Mouse (Mus musculus): ENCODE results near the gene Sesn1. TPM values are rescaled to one million over a fixed set of nuclear protein-coding genes. Genes with fewer than 3 reads are reported as not detected.

The Sesn1 gene
- polyA plus RNA-seq, 1 experiment from 2014 or later: 38.6 TPM

- no peaks in the 10 kb centered on the region for H3K27me3 ChIP-seq
- no peak overlapping the region for H3K4me3 ChIP-seq (replicated peaks)
- H3K4me1 ChIP-seq (replicated peaks): no peaks in the 10 kb centered on the region
- H3K9ac ChIP-seq (replicated peaks): no peak overlapping the region
- no peak overlapping the region for H3K4me2 ChIP-seq
- ATAC-seq (ENCODE audit: insufficient number of reproducible peaks, insufficient read depth, low FRiP score, low TSS enrichment, low read depth): no peak
- H3K27ac ChIP-seq: no peak overlapping the region
- WGBS: 94% methylated on average over 14 of the region's 14 CpGs
- H3K9me3 ChIP-seq: no peaks in the 10 kb centered on the region
- H3K36me3 ChIP-seq: no peaks in the 10 kb centered on the region
Observed at GRCm38 (mm10) chr10:41952850-41953527, 143.3 kb downstream of the Sesn1 start.

- H3K27ac ChIP-seq: no peak overlapping the region
- no peaks in the 10 kb centered on the region for H3K9me3 ChIP-seq
- no peak overlapping the region for H3K4me3 ChIP-seq (replicated peaks)
- H3K9ac ChIP-seq (replicated peaks): no peak overlapping the region
- H3K4me1 ChIP-seq (replicated peaks): no peaks in the 10 kb centered on the region
- H3K4me2 ChIP-seq: no peak overlapping the region
- WGBS: 97% methylated on average over 5 of the region's 5 CpGs
- H3K27me3 ChIP-seq: no peaks in the 10 kb centered on the region
- ATAC-seq (ENCODE audit: insufficient number of reproducible peaks, insufficient read depth, low FRiP score, low TSS enrichment, low read depth): no peak
- no peaks in the 10 kb centered on the region for H3K36me3 ChIP-seq
Observed at GRCm38 (mm10) chr10:41953528-41953864, 143.8 kb downstream of the Sesn1 start.

- H3K27ac ChIP-seq: no peak overlapping the region
- WGBS: 87% methylated on average over 18 of the region's 18 CpGs
Observed at GRCm38 (mm10) chr10:41957421-41958225, 147.9 kb downstream of the Sesn1 start.

More at GRCm38 (mm10) chr10:41957421-41958225, 147.9 kb downstream of the Sesn1 start:
- Histone ChIP-seq H3K4me1 (replicated peaks) (no peaks in the 10 kb centered on the region; the same call in 1 of the 2 replicates), H3K4me3 (replicated peaks) (no peak overlapping the region), H3K9ac (replicated peaks) (no peak overlapping the region), H3K27me3 (no peaks in the 10 kb centered on the region), H3K4me2 (no peak overlapping the region), H3K36me3 (no peaks in the 10 kb centered on the region), H3K9me3 (0 out of 2 replicates have a peak, but pooled peaks cover 6% of the 10 kb centered on the region)
- ATAC-seq (ENCODE audit: insufficient number of reproducible peaks, insufficient read depth, low FRiP score, low TSS enrichment, low read depth): no peak

Other genes with a start within 250 kb of the Sesn1 start
- 0.71 and 1.1 TPM in 2 replicates for gene Ccdc162, start 93.3 kb upstream of the Sesn1 start, polyA plus RNA-seq (2016; fragmentation: Nextera tagmentation; extraction: Ambion mirVana)
- gene Cep57l1, start 64 bp upstream of the Sesn1 start, polyA plus RNA-seq (2016; fragmentation: Nextera tagmentation; extraction: Ambion mirVana): 22.3 and 24.8 TPM in 2 replicates
- 5.3 and 6.1 TPM in 2 replicates for gene Armc2, start 208.5 kb downstream of the Sesn1 start, polyA plus RNA-seq (2016; fragmentation: Nextera tagmentation; extraction: Ambion mirVana)